Mouse (Mus musculus): Measurements from ENCODE around the gene Art4. TPM values are rescaled to one million over a fixed set of nuclear protein-coding genes. Genes with fewer than 3 reads are reported as not detected.

Art4 gene
- 25.6 TPM for polyA plus RNA-seq (2014; fragmentation: Illumina TruSeq; extraction: RNeasy Lipid Tissue Mini Kit (QIAGEN cat#74804))

DNA sequence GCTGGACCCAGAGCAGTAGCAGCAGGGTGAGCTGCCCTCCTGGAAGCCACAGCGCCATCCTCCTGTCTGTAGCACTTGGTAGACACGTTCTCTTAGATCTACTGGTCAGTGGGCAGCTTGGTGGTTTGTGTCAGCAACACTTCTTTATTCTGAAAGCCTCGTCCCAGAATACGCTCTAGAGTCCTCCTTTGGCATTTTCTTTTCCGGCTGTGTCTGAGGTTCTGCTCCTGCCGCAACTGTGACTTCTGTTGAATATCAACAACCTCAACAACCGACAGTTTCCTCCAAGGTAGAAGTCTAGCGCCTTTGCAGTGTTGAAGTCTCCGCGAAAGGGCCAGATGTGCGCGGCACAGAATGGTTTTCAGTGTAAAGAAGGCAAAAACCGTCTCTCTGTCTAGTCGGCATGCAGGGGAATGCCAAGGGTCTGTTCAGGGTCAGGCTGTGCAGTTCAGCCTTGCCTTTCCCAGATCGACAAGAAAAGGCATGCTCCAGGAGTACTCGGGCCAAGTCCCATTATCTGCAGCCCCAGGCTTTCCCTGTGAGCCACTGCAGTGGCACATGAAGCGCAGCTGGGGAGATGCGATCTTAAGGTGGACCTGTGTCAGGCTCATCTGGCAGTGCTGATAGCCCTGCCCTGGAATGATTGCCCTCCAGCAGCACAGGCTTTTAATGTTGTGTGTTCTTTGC, at the start of gene Art4:
Gene Art4 (minus strand): TSS at position 548 of the 687 bp plus-strand sequence.

GRCm38 (mm10) chr6:136875670-136876069, 18.1 kb upstream of the Art4 start, which contains the start of gene Mgp:
Gene Mgp (minus strand): TSS chr6:136875823.

GRCm38 (mm10) chr6:136835352-136835751, 22.2 kb downstream of the Art4 start, which contains the start of gene Smco3:
Gene Smco3 (minus strand): TSS chr6:136835452.

GRCm38 (mm10) chr6:136827881-136828561, 29.5 kb downstream of the Art4 start, which contains the start of gene Wbp11:
Gene Wbp11 (minus strand): TSS chr6:136828233.

GRCm38 (mm10) chr6:136827516-136827880, 30.0 kb downstream of the Art4 start, which contains the start of gene BC049715:
Gene BC049715 (plus strand): TSS chr6:136827626.

GRCm38 (mm10) chr6:136808014-136808417, 49.5 kb downstream of the Art4 start, which contains the start of gene H2afj:
Gene H2afj (plus strand): TSS chr6:136808244.

GRCm38 (mm10) chr6:136803739-136804633, 53.5 kb downstream of the Art4 start, which contains the start of gene Hist4h4:
Gene Hist4h4 (minus strand): TSS chr6:136804415.

Other genes with a start within 250 kb of the Art4 start
- 27.6 TPM for gene Plbd1, start 195.8 kb downstream of the Art4 start, polyA plus RNA-seq (2014; fragmentation: Illumina TruSeq; extraction: RNeasy Lipid Tissue Mini Kit (QIAGEN cat#74804))
- gene Gucy2c, start 76.0 kb downstream of the Art4 start, polyA plus RNA-seq (2014; fragmentation: Illumina TruSeq; extraction: RNeasy Lipid Tissue Mini Kit (QIAGEN cat#74804)): not detected
- not detected for gene Hist4h4, start 53.3 kb downstream of the Art4 start, polyA plus RNA-seq (2014; fragmentation: Illumina TruSeq; extraction: RNeasy Lipid Tissue Mini Kit (QIAGEN cat#74804))
- gene H2afj, start 49.5 kb downstream of the Art4 start, polyA plus RNA-seq (2014; fragmentation: Illumina TruSeq; extraction: RNeasy Lipid Tissue Mini Kit (QIAGEN cat#74804)): 4.6 TPM
- gene BC049715, start 30.1 kb downstream of the Art4 start, polyA plus RNA-seq (2014; fragmentation: Illumina TruSeq; extraction: RNeasy Lipid Tissue Mini Kit (QIAGEN cat#74804)): 0.51 TPM
- gene Wbp11, start 29.5 kb downstream of the Art4 start, polyA plus RNA-seq (2014; fragmentation: Illumina TruSeq; extraction: RNeasy Lipid Tissue Mini Kit (QIAGEN cat#74804)): 142 TPM
- 0.57 TPM for gene Smco3, start 22.3 kb downstream of the Art4 start, polyA plus RNA-seq (2014; fragmentation: Illumina TruSeq; extraction: RNeasy Lipid Tissue Mini Kit (QIAGEN cat#74804))
- 138 TPM for gene Mgp, start 18.1 kb upstream of the Art4 start, polyA plus RNA-seq (2014; fragmentation: Illumina TruSeq; extraction: RNeasy Lipid Tissue Mini Kit (QIAGEN cat#74804))
- not detected for gene Erp27, start 64.4 kb upstream of the Art4 start, polyA plus RNA-seq (2014; fragmentation: Illumina TruSeq; extraction: RNeasy Lipid Tissue Mini Kit (QIAGEN cat#74804))
- gene Pde6h, start 66.1 kb upstream of the Art4 start, polyA plus RNA-seq (2014; fragmentation: Illumina TruSeq; extraction: RNeasy Lipid Tissue Mini Kit (QIAGEN cat#74804)): not detected
- 11.5 TPM for gene Arhgdib, start 84.2 kb upstream of the Art4 start, polyA plus RNA-seq (2014; fragmentation: Illumina TruSeq; extraction: RNeasy Lipid Tissue Mini Kit (QIAGEN cat#74804))